Mouse (Mus musculus): ENCODE results near the gene Zwilch. TPM values are rescaled to one million over a fixed set of nuclear protein-coding genes. Genes with fewer than 3 reads are reported as not detected.
A peak's percentile ranks its signal among the peaks of the same experiment; 100 is the strongest.
"Not testable (repeated sequence)": the region's sequence is repeated elsewhere in the genome, so short reads cannot be mapped to it uniquely, and the experiment has no call there.

Zwilch gene
- total RNA-seq, 4 experiments from 2014 or later: 0.60 to 1.4 (median 1.0) TPM

GRCm38 (mm10) chr9:64178974-64179646 is 6.2 kb upstream of the Zwilch start, which contains the start of gene Snapc5:
Snapc5 (plus strand) TSS chr9:64179274.
- peak; percentile 85 for DNase-seq (ENCODE audit: low spot score)

GRCm38 (mm10) chr9:64178610-64178973 is 5.7 kb upstream of the Zwilch start:
- DNase-seq (ENCODE audit: low spot score): no peak

- DNase-seq (ENCODE audit: low spot score): no peak
These were observed 2.5 kb upstream of the Zwilch start for GRCm38 (mm10) chr9:64175378-64175777.

- no peak for DNase-seq (ENCODE audit: low spot score)
These were observed 1.9 kb upstream of the Zwilch start for GRCm38 (mm10) chr9:64174766-64175165.

GRCm38 (mm10) chr9:64174341-64174740 is 1.4 kb upstream of the Zwilch start:
- no peak for DNase-seq (ENCODE audit: low spot score)

GRCm38 (mm10) chr9:64173666-64174220 is 839 bp upstream of the Zwilch start:
- no peak for DNase-seq (ENCODE audit: low spot score)

GRCm38 (mm10) chr9:64172145-64172815 is 624 bp downstream of the Zwilch start:
- DNase-seq (ENCODE audit: low spot score): no peak

- DNase-seq (ENCODE audit: low spot score): not testable (repeated sequence)
These were observed 2.9 kb downstream of the Zwilch start for GRCm38 (mm10) chr9:64169967-64170366.

- no peak for DNase-seq (ENCODE audit: low spot score)
These were observed 12.4 kb downstream of the Zwilch start for GRCm38 (mm10) chr9:64160471-64160870.

GRCm38 (mm10) chr9:64156641-64157040 is 16.3 kb downstream of the Zwilch start:
- DNase-seq (ENCODE audit: low spot score): no peak

- DNase-seq (ENCODE audit: low spot score): no peak
These were observed 33.0 kb downstream of the Zwilch start for GRCm38 (mm10) chr9:64139879-64140278.

- peak; percentile 31 for DNase-seq (ENCODE audit: low spot score)
These were observed 34.0 kb downstream of the Zwilch start for GRCm38 (mm10) chr9:64138896-64139295.

GRCm38 (mm10) chr9:64131623-64132022 is 41.3 kb downstream of the Zwilch start:
- no peak for DNase-seq (ENCODE audit: low spot score)

- DNase-seq (ENCODE audit: low spot score): no peak
These were observed 46.8 kb downstream of the Zwilch start for GRCm38 (mm10) chr9:64126121-64126520.

- no peak for DNase-seq (ENCODE audit: low spot score)
These were observed 47.6 kb downstream of the Zwilch start for GRCm38 (mm10) chr9:64125307-64125706.

- not testable (repeated sequence) for DNase-seq (ENCODE audit: low spot score)
These were observed 48.1 kb downstream of the Zwilch start for GRCm38 (mm10) chr9:64124846-64125245.

- no peak for DNase-seq (ENCODE audit: low spot score)
These were observed 50.3 kb downstream of the Zwilch start for GRCm38 (mm10) chr9:64122601-64123000.

- DNase-seq (ENCODE audit: low spot score): no peak
These were observed 52.2 kb downstream of the Zwilch start for GRCm38 (mm10) chr9:64120584-64121277.

GRCm38 (mm10) chr9:64119898-64120297 is 53.0 kb downstream of the Zwilch start:
- DNase-seq (ENCODE audit: low spot score): no peak

GRCm38 (mm10) chr9:64116876-64117275 is 56.0 kb downstream of the Zwilch start, which contains the start of gene Lctl:
Lctl (plus strand) TSS chr9:64117147.
- DNase-seq (ENCODE audit: low spot score): no peak

- no peak for DNase-seq (ENCODE audit: low spot score)
These were observed 57.1 kb downstream of the Zwilch start for GRCm38 (mm10) chr9:64115756-64116155.

GRCm38 (mm10) chr9:64114646-64115045 is 58.3 kb downstream of the Zwilch start:
- DNase-seq (ENCODE audit: low spot score): no peak

Data from heart, adult 8-10 months (tissue).